In genomic region chr16:90423898-90424297, GRCm38 (mm10) we compare ENCODE assay signal across 9 mouse cellular contexts. TPM values are rescaled to one million over a fixed set of nuclear protein-coding genes. Genes with fewer than 3 reads are reported as not detected.
DNase-seq lines count a peak whose midpoint lies in the region; ATAC-seq and TF ChIP-seq lines count a peak whose summit lies in the region.
"Had no signal": no experiment of that assay in that cellular context is flagged by ENCODE, and none has a peak within 500 bp of the region (broad histone marks: within the 10 kb centered on the region; RNA-seq: fewer than 3 reads in every experiment).

No protein-coding gene starts in this region.

- ATAC-seq in embryonic facial prominence, embryonic 13.5 days (ENCODE audit: insufficient number of reproducible peaks, insufficient read depth, low FRiP score, low TSS enrichment, low read depth), result peak; percentile 54; the same call in 1 of the 2 replicates
- peak; percentile 64 for ATAC-seq in forebrain, embryonic 16.5 days
- ATAC-seq in frontal cortex, adult (ENCODE audit: low TSS enrichment), result no peak

- peak; percentile 20 for DNase-seq in left cerebral cortex, postnatal 4 days
- DNase-seq in left cerebral cortex, postnatal 36 days (ENCODE audit: low spot score in 2 of 2), result no peak
- DNase-seq in lung, postnatal 4 days, result peak; percentile 7 to 25
- no peak for DNase-seq in gastrocnemius, adult 2 months
- DNase-seq in layer of hippocampus, adult 18-20 months (ENCODE audit: low spot score in 2 of 2), result no peak
- DNase-seq: kidney, adult 18-20 months had no signal

- no peak overlapping the region for H3K4me2 ChIP-seq in embryonic facial prominence, embryonic 13.5 days
- H3K4me2 ChIP-seq in forebrain, embryonic 16.5 days (ENCODE audit: low read length), result no peak overlapping the region

- no peaks in the 10 kb centered on the region for H3K27me3 ChIP-seq in embryonic facial prominence, embryonic 13.5 days
- H3K27me3 ChIP-seq in forebrain, embryonic 16.5 days (replicated peaks; ENCODE audit: control insufficient read depth, insufficient read depth, low read length), result no peaks in the 10 kb centered on the region

- intact Hi-C loops in left cerebral cortex, postnatal 4 days (cut with DNase I), result no loop called here
- intact Hi-C loops in left cerebral cortex, postnatal 36 days (cut with DNase I), result no loop called here
- intact Hi-C loops in gastrocnemius, adult 2 months (cut with DNase I), result no loop called here

- H3K36me3 ChIP-seq in embryonic facial prominence, embryonic 13.5 days, result peaks cover 9% of the 10 kb centered on the region
- no peaks in the 10 kb centered on the region for H3K36me3 ChIP-seq in forebrain, embryonic 16.5 days (ENCODE audit: control insufficient read depth, insufficient read depth)

- peaks cover 71% of the 10 kb centered on the region for H3K4me1 ChIP-seq in embryonic facial prominence, embryonic 13.5 days
- peaks cover 60% of the 10 kb centered on the region for H3K4me1 ChIP-seq in forebrain, embryonic 16.5 days (replicated peaks; ENCODE audit: control insufficient read depth, insufficient read depth, low read length)

- 40% methylated on average over 3 of the region's 3 CpGs for WGBS in embryonic facial prominence, embryonic 13.5 days
- 36% methylated on average over 3 of the region's 3 CpGs for WGBS in forebrain, embryonic 16.5 days

- H3K9ac ChIP-seq in embryonic facial prominence, embryonic 13.5 days, result 0 out of 2 replicates have a peak overlapping the region, but pooled peaks have one; percentile 11
- H3K9ac ChIP-seq in forebrain, embryonic 16.5 days (replicated peaks; ENCODE audit: low read depth, low read length), result peak overlapping the region; percentile 37; the same call in 1 of the 2 replicates

- H3K27ac ChIP-seq in embryonic facial prominence, embryonic 13.5 days, result peak overlapping the region; percentile 44; the same call in 1 of the 2 replicates
- peak overlapping the region; percentile 72 for H3K27ac ChIP-seq in forebrain, embryonic 16.5 days (ENCODE audit: low read length)
- H3K27ac ChIP-seq in gastrocnemius, adult 2 months, result no peak overlapping the region

- TF ChIP-seq CTCF in gastrocnemius, adult 2 months (IDR thresholded peaks at IDR 0.05), result no peak

- H3K9me3 ChIP-seq in embryonic facial prominence, embryonic 13.5 days, result no peaks in the 10 kb centered on the region
- H3K9me3 ChIP-seq in forebrain, embryonic 16.5 days (ENCODE audit: control insufficient read depth, low read length), result no peaks in the 10 kb centered on the region

- no peak overlapping the region for H3K4me3 ChIP-seq in embryonic facial prominence, embryonic 13.5 days
- no peak overlapping the region for H3K4me3 ChIP-seq in forebrain, embryonic 16.5 days (replicated peaks; ENCODE audit: low read length)
- H3K4me3 ChIP-seq in gastrocnemius, adult 2 months, result no peak overlapping the region

RNA-seq across cellular contexts. Expression of gene Hunk, which starts 38.1 kb away (rescaled TPM):
- 10 to 100 TPM; 12.6 to 15.2 TPM for total RNA-seq in left cerebral cortex, postnatal 4 days (2021)
- total RNA-seq in left cerebral cortex, postnatal 36 days (2021), result 10 to 100 TPM; 13.7 to 25.6 TPM
- 18.7 and 19.0 TPM in 2 replicates for polyA plus RNA-seq in embryonic facial prominence, embryonic 13.5 days (2015; fragmentation: Nextera tagmentation; extraction: Ambion mirVana)
- polyA plus RNA-seq in forebrain, embryonic 16.5 days (2015; fragmentation: Nextera tagmentation; extraction: Ambion mirVana), result 11.2 and 11.5 TPM in 2 replicates
- under 1 TPM; 0.46 to 0.53 TPM for total RNA-seq in gastrocnemius, adult 2 months (2021)
- total RNA-seq in layer of hippocampus, adult 18-20 months (2021), result 10 to 100 TPM; 24.3 to 28.9 TPM

Comparison
In these comparisons a context has a peak if more than half of its experiments do, and no peak if none do; other contexts are left out.
1. DNase-seq: peak in left cerebral cortex, postnatal 4 days (single experiment) and lung, postnatal 4 days (2 of 2); none in left cerebral cortex, postnatal 36 days (0 of 2), gastrocnemius, adult 2 months (single experiment) and layer of hippocampus, adult 18-20 months (0 of 2).
2. RNA of gene Hunk, which starts 38.1 kb away (total RNA-seq): 24.3 to 28.9 TPM in layer of hippocampus, adult 18-20 months, 13.7 to 25.6 TPM in left cerebral cortex, postnatal 36 days and 12.6 to 15.2 TPM in left cerebral cortex, postnatal 4 days; 0.46 to 0.53 TPM in gastrocnemius, adult 2 months; every median in the first group is over 4 times any median in the second.